Mouse (Mus musculus) liver, adult (tissue): ENCODE results near the gene Usp33.
A peak's percentile ranks its signal among the peaks of the same experiment; 100 is the strongest.

Source experiments
- GATA4 ChIP-seq: IDR thresholded peaks from 2 replicates; pipeline ENCODE4 v1.6.1; 2014; ENCODE audit warnings: mild to moderate bottlenecking, low read length; ENCODE audit not compliant: insufficient replicate concordance

Gene Usp33

DNA sequence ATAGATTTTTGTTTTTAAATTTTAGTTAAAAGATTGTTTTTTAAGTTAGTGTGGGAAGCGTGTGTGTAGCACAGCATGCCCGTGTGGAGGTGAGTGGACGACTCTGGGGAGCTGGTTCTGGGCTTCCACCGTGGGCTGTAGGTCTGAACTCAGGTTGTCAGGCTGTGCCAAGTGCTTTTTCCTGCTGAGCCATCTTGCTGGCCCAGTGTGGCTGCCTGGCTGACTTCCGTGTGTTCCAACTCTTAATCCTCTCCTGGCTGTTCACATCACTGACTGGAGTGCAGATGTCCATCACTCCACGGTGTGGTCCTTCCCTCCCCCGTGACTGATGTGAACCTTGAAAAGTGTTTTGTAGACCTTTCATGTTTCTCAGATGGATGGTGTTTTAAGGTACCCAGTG is 12.9 kb downstream of the Usp33 start:
- TF ChIP-seq GATA4 = no peak

DNA sequence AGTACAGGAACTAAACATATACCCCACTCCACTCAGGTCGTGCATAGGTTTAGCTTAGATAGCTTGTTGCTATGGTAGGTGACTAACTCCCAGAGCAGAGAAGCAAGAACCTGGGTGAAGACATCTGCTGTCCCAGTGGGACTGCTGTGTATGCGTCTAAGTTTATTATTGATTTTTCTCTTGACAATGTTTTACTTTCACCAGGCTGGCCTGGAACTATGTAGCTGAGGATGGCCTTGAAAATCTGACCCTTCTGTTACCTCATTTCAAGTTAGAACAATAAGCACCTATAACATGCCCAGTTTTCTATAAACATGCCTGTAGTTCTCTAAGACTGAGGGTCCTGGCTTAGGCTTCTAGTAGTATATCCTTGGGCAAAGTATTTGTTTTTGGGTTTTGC is 17.9 kb downstream of the Usp33 start:
- no peak for TF ChIP-seq GATA4

DNA sequence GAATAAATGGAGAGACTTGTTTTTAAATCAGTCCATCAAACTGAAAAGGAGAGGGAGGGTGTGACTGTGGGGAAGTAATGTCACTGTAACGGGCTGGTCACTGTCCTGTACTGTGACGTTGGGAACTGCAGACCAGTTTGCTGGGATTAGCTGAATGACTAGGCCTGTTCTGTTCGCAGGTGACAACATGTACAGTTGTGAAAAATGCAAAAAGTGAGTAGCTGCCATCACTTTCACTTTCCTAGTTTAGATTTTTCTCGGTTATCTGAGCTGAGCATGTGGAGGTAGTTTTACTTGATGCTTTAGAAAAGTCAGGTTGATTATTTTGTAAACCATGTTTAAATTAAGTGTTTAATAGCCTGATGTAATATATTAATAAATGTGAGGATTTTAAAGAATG is 29.8 kb downstream of the Usp33 start:
- TF ChIP-seq GATA4 = no peak

DNA sequence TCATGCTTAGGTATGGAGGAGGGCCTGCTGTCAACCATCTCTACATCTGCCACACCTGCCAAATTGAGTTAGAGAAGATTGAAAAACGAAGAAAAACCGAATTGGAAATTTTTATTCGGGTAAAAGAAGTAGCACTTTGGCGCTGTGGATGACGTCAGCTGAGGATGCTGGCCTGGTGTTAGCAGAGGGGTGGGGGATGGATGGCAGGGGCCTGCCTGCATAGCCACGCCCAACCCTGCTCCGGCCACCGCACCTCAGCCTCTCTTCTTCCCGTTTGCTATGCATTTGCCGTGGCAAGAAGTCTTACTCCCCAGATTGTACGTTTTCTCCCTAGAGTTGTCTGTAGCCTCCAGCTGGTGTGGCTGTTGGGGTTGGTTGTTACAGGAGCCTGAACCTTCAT is 37.8 kb downstream of the Usp33 start:
- no peak for TF ChIP-seq GATA4

DNA sequence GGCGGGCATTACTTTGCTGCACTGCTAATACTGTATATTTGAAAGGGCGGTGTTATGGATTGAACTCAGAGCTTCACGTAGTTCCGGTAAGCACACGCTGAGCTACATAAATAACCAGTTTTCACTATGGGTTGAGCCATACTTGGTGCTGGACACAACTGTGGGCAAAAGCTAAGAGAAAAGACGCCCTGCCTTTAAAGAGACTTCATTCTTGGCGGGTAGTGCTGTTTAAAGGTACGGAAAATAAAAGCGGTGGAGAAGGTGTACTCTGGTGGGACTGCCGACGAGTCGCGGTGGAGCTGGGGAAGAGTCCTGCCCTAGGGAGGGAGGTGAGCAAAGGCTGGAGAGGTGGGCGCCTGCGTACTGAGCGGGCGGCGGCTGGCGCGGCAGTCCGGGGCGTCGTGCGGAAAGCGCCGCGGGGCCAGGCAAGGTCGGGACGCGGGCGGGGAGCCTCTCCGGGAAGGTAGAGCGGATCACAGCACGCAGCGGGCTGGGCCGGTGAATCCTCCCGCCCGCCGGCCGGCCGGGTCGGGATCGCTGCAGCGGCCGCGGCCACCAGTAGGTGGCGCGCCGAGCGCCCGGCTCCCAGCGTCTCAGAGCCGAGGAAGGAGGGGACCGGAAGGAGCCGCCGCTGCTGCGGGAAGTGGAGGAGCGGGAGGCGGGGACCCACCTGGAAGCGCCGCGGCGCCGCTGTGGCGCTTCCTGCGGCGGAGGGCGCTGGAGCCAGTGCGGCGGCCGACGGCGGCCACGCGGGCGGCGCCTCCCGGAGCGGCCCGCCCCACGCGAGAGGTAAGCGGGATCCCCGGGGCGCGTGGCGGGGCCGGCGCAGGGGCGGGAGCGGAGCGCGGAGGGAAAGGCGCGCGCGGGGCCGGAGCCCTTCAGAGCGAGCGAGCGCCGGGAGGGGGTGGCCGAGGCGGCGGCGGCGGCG is 49.3 kb downstream of the Usp33 start, which contains the start of gene Zzz3:
Gene Zzz3, plus strand, starts transcription at position 124 of the 928 bp plus-strand sequence.
- 0 out of 2 replicates have a peak, but pooled peaks have one; percentile 6 for TF ChIP-seq GATA4

DNA sequence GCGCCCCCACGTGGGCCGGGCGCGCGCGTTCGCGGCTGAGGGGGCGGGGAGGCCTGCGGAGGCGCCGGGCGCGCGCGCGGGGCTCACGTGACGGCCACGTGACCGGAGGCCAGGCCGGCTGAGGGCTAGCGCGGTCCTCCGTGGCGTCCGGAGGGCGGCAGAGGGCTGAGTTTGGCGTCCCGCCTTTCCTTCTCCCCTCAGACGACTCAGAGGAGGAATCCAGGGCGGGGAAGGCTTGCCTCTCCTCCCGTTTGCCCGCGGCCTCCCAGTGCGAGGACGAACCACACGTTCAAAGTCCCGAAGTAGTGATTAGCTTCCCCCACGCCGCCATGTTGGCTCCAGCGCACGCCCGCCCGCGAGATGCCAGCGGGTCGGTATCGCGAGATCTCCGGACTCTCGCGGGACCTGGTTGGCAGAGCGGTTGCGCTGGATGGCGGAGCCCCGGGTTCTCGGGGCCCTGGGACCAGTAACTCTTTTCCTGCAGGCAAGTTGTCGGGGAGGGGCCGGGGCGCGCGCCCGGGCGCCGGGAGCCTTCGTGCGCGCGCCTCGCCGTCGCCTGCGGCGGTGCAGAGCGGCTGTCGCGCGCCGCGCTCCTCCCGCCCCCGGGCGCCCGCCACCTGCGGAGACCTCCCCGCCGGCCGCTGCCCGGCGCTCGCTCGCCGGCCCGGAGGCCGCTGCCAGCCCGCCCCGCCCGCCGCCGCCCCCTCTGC is 50.2 kb downstream of the Usp33 start:
- 0 out of 2 replicates have a peak, but pooled peaks have one; percentile 49 for TF ChIP-seq GATA4

DNA sequence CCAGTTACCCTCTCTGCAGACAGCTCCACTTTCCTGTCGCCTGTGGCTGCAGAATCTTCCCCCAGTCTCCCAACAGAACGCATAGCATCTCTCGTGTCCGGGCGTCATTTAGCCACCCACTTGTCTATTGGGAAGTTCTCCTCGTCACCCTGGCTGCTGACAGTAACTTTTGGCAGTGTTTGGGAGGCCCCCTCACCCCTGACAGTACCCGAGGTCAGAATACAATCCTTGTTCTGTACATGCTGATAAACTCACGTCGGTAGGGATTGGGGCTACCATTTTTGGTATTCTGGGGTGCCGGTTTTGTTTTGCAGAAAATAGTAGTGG is 50.7 kb downstream of the Usp33 start:
- TF ChIP-seq GATA4 = no peak

DNA sequence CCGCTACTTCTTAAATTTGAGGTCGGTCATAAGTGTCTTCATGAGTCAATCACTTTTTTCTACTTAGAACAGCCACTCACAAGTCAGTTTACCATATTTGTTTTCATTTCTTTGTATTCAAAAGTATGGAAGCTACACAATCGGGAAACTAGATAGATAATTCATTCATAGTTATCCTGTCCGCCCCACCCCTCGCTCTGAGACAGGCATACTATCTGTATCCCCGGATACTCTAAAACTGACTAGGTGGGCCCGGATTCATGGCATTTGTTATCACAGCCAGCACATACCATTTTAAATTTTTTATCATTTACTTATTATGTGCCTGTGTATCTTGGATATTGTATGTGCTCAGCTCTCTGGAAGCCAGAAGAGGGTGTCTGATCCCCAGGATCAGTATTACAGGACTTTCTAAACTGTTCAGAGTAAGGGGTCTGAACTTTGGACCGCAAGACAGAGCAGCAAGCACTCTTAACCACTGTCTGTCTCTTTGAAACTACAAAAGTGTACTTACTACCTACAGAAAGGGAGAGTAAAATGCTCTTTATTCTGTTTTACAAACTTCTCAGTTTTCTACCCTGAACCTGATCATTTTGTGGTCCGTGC is 51.2 kb downstream of the Usp33 start:
- TF ChIP-seq GATA4 = no peak

DNA sequence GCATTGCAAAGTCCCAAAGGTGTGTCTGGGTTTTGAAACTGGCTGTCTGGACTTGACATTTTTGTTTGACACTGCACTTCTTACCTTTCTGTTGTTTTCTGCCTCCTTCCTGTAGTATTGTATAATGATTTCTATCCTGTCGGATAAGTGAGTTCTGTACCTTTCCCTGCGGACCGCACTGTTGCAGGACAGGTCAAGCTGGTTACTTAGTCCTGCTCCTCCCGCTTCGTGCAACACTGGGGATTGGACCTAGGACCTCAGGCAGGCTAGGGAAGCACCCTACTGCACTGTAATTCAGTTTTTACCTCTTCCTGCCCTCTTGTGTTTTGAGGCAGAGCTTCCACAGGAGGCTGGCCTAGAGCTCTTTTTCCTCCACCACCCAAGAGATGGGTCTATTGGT is 54.2 kb downstream of the Usp33 start:
- no peak for TF ChIP-seq GATA4

DNA sequence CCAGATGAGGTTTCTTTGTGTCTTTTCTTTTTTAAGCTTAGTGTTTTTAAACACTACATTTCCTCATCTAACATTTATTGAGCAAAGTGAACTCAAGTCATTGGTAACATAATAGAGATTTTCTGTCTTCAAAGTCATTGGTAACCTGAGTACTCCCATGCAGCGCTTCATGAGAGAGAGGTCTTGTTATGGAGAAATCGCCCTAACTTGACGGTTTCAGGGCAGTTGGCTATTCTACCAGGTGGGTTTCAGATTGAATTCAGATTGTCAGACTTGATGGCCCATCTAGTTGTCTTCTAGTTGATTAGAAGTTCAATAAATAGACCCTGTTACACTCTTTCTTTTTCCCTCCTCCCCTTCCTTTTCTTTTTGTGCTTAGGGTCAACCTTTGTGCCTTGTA is 54.6 kb downstream of the Usp33 start:
- TF ChIP-seq GATA4 = no peak

DNA sequence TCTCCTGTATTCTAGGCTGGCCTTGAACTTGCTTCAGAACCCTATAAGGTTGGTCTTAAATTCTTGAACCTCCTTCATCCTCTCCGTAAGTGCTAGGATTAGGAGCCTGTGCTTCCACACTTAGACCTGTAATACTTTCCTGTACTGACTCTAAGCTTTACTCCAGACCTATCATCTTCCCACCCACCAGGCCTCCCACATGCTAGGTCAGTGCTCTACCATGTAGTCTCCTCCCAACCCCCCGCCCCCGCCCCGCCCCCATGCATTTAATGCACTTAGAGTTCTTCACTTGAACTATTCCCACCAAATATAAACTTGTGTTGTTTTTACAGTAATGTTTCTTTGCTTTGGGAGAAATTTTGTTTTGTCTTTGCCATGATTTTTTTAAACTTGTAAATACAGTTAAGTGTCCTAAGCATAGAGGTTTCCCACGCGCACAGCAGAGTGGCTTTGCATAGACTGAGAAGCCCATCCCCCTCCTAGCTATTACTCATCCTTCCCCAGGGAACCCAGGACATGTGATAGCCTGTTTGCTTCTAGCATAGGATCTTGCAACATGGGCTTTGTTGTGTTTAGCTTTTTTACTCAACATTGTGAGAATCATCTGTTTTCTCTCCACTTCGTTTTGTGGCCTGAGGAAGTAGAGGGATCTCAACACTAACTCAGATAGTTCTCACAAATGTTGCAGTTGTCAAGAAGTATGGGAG is 55.8 kb downstream of the Usp33 start:
- no peak for TF ChIP-seq GATA4

DNA sequence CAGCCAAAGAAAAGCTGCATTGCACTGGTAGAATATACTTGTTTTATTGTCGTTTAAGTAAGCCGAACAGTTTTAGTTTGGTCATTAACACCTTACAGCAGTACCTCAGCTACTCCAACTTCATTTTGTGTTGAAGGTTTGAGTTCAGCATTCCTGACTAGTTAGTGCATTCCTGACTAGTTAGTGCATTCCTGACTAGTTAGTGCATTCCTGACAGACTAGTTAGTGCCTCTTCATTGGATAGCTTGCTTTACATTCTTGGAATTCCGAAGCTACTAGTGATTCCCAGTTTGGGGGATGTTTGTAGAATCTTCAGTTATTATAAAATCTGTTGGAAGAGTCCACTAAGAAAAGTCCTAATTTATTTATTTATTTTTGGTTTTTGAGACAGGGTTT is 56.4 kb downstream of the Usp33 start:
- no peak for TF ChIP-seq GATA4

DNA sequence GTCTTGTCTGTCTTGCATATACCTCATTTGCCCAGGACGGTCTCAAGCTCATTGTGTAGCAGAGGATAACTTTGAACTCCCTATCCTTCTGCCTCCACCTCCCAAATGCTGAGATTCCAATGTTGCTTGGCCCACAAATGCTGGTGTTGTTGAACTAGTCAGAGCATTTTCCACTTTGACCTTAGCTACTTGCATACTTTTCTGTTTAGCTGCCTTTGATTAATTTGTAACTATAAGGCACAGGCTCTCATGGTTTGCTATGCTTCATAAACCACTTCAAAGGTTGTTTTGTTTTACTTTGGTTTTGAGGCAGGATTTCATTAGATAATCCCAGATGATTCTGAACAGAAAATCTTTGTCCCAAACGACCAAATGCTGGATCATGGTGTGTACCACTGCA is 57.5 kb downstream of the Usp33 start:
- TF ChIP-seq GATA4 = no peak

DNA sequence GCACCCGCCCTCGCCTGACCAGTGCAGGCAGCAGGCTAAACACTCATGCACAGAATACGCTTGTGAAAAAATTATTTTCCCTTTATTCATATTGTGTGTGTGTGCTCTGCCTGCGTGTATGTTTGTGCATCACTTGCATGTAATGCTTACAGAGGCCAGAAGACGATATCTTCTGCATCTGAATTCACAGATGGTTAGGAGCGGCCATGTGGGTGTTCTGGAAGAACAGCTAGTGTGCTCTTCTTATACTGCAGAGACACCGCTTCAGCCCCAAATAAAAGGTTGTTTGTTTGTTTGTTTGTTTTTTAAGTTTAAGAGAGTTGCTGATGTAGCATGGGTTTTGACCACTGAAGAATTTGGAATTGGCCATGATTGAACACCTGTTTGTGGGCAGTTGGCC is 59.1 kb downstream of the Usp33 start:
- no peak for TF ChIP-seq GATA4

DNA sequence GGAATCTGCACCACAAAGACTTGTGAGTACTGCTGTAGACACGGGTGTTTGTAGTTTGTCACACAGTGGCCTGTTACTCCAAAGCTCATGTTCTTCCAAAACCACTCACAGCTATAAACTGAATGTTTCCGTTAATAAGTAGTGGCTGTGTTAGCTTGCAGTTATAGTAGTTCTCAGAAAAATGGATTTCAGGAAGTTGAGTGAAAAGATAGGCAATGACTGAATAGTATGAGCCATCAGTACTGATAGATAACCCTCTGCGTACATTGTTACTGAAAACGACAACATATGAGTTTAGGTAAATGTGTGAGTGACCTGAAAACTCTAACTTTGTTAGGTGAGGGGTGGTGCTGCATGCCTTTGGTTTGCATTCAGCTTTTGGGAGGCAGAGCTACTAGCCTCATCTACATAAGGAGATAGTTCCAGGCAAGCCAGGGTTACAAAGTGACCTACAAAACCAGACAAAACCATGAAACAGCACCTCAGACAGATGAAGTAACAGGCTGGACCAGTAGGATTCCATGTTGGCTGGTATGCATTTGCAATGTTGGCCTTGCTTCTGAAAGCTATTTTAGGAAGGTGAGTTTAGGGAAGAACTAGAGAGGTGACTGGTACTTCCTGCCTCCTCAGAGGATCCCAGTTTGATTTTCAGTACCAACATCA is 59.8 kb downstream of the Usp33 start:
- TF ChIP-seq GATA4 = no peak
